Mouse (Mus musculus) erythroblast, embryonic 14.5 days (primary cell): ENCODE results near the gene Ccdc81.

Experiments used
- GATA1 ChIP-seq: IDR thresholded peaks from 2 replicates; pipeline ENCODE4 v1.6.1; 2012; ENCODE audit warnings: low read length, inconsistent platforms, mixed read lengths
- TAL1 ChIP-seq: IDR thresholded peaks from 3 replicates; pipeline ENCODE4 v1.6.1; 2012; ENCODE audit warnings: low read length, inconsistent platforms, mixed read lengths

- TF ChIP-seq TAL1 (no peak), GATA1 (no peak)
These were observed 46.0 kb upstream of the Ccdc81 start for GRCm38 (mm10) chr7:89949403-89949802.
